Mouse (Mus musculus) megakaryocyte, embryonic 14.5 days (primary cell): ENCODE results near the gene Tenm4. TPM values are rescaled to one million over a fixed set of nuclear protein-coding genes. Genes with fewer than 3 reads are reported as not detected.

Source experiments
- H3K27me3 ChIP-seq: replicated peaks from 2 replicates; pipeline ENCODE3; 2012; ENCODE audit warnings: inconsistent platforms
- H3K36me3 ChIP-seq: replicated peaks from 2 replicates; pipeline ENCODE3; 2012; ENCODE audit warnings: low read length, inconsistent platforms, mixed read lengths
- H3K4me1 ChIP-seq: 2 replicates; pipeline ENCODE4 v1.6.1; 2012; ENCODE audit warnings: inconsistent platforms
- H3K4me3 ChIP-seq: replicated peaks from 2 replicates; pipeline ENCODE3; 2012; ENCODE audit warnings: moderate library complexity, mild to moderate bottlenecking, inconsistent platforms
- H3K9me3 ChIP-seq: 2 replicates; pipeline ENCODE4 v1.6.1; 2012; ENCODE audit warnings: inconsistent platforms
- FLI1 ChIP-seq: IDR thresholded peaks from 2 replicates; pipeline ENCODE4 v1.6.1; 2012; ENCODE audit warnings: low read length, inconsistent platforms, mixed read lengths
- GATA1 ChIP-seq: IDR thresholded peaks from 3 replicates; pipeline ENCODE4 v1.6.1; 2012; ENCODE audit warnings: mixed read lengths, low read length, inconsistent platforms, borderline replicate concordance
- polyA plus RNA-seq: library from polyadenylated mRNA; stranded (reverse); fragments of >175 nt; gene quantifications from 2 replicates; pipeline ENCODE4 v1.2.3, GENCODE M21; 2012; ENCODE audit warnings: low replicate concordance; ENCODE audit not compliant: insufficient read depth

Tenm4 gene
- polyA plus RNA-seq, 1 experiment, result not detected

DNA sequence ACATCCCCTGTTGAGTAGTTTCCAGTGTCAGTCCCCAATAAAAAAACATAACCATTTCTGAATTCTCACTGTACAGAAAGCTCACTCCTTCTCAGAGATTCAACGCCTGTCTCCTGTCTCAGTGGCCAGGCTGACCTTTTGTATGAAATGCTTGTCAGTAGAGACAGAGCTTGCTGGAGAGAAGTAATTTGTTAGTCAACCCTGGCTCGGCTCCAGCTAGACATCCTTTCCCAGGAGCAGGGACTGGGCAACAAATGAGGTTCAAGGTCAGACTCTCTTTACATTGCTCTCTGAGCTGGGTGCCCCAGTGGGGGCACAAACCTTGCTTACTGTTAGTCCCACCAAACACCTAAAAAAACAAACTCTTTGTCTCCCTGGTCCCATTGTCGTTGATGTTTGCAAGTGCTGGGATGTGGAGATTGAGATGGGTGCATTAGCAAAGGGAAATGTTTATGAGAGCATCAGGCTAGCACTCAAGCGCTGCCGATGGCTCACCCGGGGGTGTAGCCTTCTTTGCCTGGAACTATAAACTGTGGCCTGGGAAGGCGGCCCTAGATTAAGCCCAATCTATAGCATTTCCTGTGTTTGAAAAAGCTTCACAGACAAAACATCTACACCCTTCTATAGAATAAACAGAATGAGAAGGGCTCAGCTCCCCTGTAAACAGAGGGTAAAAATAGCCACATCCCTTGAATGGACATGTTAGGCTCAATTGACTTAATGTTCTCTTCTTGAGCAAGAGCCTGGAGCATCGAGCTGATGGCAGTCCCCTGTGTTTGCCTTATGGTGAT, 673.3 kb downstream of the Tenm4 start:
- peaks cover 1% of the 10 kb centered on the region for H3K27me3 ChIP-seq
- TF ChIP-seq FLI1 (no peak), GATA1 (no peak)

GRCm38 (mm10) chr7:96852781-96853180, 681.7 kb downstream of the Tenm4 start:
- H3K9me3 ChIP-seq, result no peaks in the 10 kb centered on the region
- no peaks in the 10 kb centered on the region for H3K36me3 ChIP-seq
- no peak overlapping the region for H3K4me3 ChIP-seq
- H3K27me3 ChIP-seq, result peaks cover 6% of the 10 kb centered on the region
- no peak for TF ChIP-seq FLI1
- H3K4me1 ChIP-seq, result peaks cover 10% of the 10 kb centered on the region

More for the DNA sequence above, 673.3 kb downstream of the Tenm4 start:
- H3K4me3 ChIP-seq, result no peak overlapping the region
- no peaks in the 10 kb centered on the region; the same call in 1 of the 2 replicates for H3K4me1 ChIP-seq
- H3K9me3 ChIP-seq, result no peaks in the 10 kb centered on the region
- H3K36me3 ChIP-seq, result no peaks in the 10 kb centered on the region

GRCm38 (mm10) chr7:96855867-96856406, 684.9 kb downstream of the Tenm4 start:
- TF ChIP-seq FLI1 (no peak), GATA1 (no peak)
- peaks cover 12% of the 10 kb centered on the region for H3K27me3 ChIP-seq
- H3K36me3 ChIP-seq, result no peaks in the 10 kb centered on the region
- peaks cover 15% of the 10 kb centered on the region for H3K4me1 ChIP-seq
- no peaks in the 10 kb centered on the region for H3K9me3 ChIP-seq
- H3K4me3 ChIP-seq, result peak overlapping the region; percentile 42

GRCm38 (mm10) chr7:96856518-96856917, 685.5 kb downstream of the Tenm4 start:
- H3K4me1 ChIP-seq, result peaks cover 15% of the 10 kb centered on the region
- no peak overlapping the region for H3K4me3 ChIP-seq
- H3K36me3 ChIP-seq, result no peaks in the 10 kb centered on the region
- TF ChIP-seq FLI1 (no peak), GATA1 (no peak)
- no peaks in the 10 kb centered on the region for H3K9me3 ChIP-seq
- H3K27me3 ChIP-seq, result peaks cover 12% of the 10 kb centered on the region

GRCm38 (mm10) chr7:96859077-96859476, 688.0 kb downstream of the Tenm4 start:
- peaks cover 12% of the 10 kb centered on the region for H3K4me1 ChIP-seq
- H3K4me3 ChIP-seq, result no peak overlapping the region
- H3K9me3 ChIP-seq, result no peaks in the 10 kb centered on the region
- H3K36me3 ChIP-seq, result no peaks in the 10 kb centered on the region
- H3K27me3 ChIP-seq, result peaks cover 9% of the 10 kb centered on the region
- TF ChIP-seq FLI1 (no peak), GATA1 (no peak)

GRCm38 (mm10) chr7:96859684-96860083, 688.6 kb downstream of the Tenm4 start:
- TF ChIP-seq FLI1 (no peak), GATA1 (no peak)
- no peaks in the 10 kb centered on the region for H3K36me3 ChIP-seq
- peaks cover 9% of the 10 kb centered on the region for H3K27me3 ChIP-seq
- H3K9me3 ChIP-seq, result no peaks in the 10 kb centered on the region
- peaks cover 12% of the 10 kb centered on the region for H3K4me1 ChIP-seq
- no peak overlapping the region for H3K4me3 ChIP-seq

DNA sequence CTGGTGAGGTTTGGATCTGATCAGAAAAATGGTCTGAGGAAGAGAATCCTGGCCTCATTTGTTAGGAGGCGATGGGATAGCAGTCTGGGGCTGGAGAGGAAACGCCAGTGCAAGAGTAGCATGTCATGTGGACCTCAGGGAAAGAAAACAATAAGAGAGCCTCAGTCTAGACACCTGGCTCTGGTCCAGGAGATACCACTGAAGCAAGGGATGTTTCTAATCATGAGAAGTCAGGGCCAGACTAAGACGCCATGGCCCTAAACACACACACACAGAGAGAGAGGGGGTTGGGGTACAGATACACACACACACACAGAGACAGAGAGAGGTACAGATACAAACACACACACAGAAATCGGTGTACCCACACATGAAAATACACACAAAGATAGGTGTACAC, 689.6 kb downstream of the Tenm4 start:
- TF ChIP-seq GATA1 (no peak), FLI1 (no peak)
- H3K9me3 ChIP-seq, result no peaks in the 10 kb centered on the region

DNA sequence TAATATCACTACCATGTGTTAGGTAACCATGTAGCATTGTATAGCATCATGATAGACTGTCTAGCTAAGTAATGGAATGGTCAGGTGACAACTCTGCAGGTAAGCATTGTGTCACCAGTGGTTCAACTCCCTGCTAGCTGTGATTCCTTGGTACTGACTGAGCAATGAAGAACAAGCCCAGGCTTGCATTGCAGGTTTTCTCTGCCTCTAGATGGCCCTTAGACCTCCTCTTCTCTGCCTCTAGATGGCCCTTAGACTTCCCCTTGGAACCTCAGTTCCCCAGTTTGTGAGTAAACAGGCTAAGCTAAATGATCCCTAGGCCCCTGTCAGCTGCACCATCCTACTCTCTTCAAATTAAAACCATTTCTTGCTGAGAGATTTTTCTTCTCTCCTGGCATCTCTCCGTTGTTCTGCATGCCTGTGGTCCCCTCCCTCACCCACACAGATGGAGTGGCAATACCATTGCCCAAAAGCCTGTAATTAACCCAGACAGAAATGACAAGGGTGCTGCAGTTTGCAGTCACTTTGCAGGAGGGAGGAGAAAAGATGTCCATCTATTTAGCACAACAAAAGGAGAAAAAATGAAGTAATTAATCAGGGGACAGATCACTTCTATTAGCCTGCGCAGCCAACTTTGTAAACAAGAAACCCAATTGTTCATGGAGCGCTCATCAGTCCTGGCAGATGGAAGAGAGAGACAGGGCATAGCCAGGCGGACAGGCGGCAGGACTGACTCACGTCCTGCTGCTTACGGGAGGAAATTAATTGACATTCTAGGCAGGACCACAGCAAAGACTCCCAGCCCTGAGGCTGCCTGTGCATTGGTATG, 694.1 kb downstream of the Tenm4 start:
- Histone ChIP-seq H3K4me3 (no peak overlapping the region), H3K36me3 (no peaks in the 10 kb centered on the region), H3K27me3 (peaks cover 8% of the 10 kb centered on the region), H3K4me1 (no peaks in the 10 kb centered on the region), H3K9me3 (no peaks in the 10 kb centered on the region)
- TF ChIP-seq GATA1, result no peak
- no peak for TF ChIP-seq FLI1

More for the DNA sequence above, 689.6 kb downstream of the Tenm4 start:
- peaks cover 14% of the 10 kb centered on the region for H3K27me3 ChIP-seq
- peaks cover 12% of the 10 kb centered on the region for H3K4me1 ChIP-seq
- no peak overlapping the region for H3K4me3 ChIP-seq
- H3K36me3 ChIP-seq, result no peaks in the 10 kb centered on the region

GRCm38 (mm10) chr7:96869079-96869810, 698.2 kb downstream of the Tenm4 start:
- TF ChIP-seq FLI1 (no peak), GATA1 (no peak)
- Histone ChIP-seq H3K36me3 (no peaks in the 10 kb centered on the region), H3K9me3 (no peaks in the 10 kb centered on the region; the same call in 1 of the 2 replicates), H3K27me3 (peaks cover 11% of the 10 kb centered on the region), H3K4me1 (no peaks in the 10 kb centered on the region), H3K4me3 (no peak overlapping the region)
